In the genomic region with DNA sequence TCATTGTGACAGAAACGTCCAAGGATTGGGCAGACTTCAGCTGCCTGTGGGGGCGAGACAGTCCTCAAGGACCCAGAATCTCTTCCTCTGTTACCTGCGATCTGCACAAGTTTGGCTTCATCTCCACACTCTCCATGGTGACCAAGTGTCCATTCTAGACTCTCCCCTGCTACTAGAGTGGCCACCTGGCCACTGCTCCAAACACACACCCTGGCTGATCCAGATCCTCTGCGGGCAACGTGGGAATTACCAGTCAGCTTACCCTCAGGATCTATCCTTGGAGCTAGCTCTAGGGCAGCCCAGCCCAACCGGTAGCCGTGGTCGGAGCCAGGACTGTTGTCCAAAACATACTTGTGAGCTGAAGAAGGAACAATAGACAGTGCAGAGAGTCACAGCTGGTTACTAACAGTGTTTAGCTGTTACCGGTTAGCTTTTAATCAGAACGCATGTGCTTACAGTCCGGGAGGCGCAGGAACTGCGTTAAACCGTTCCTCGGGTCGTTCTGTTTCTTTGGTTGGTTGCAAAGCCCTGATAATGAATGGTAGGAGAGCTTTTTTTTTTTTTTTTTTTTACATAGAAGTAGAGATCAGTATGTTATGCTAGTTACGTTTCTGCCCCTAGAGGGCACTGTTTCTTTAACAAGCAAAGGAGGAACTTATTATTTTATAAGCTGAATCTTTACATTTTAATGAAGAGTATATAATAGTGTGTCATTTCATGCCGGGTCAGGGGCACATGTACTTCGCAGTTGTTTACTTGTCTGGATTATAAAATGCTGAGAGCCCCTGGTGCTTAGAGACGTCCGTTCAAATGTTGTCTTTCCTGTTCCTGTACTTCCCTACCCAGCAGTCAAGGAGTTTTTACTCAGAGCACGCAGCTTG, we compare ENCODE assay signal across 8 mouse cellular contexts. TPM values are rescaled to one million over a fixed set of nuclear protein-coding genes. Genes with fewer than 3 reads are reported as not detected.
A peak's percentile ranks its signal among the peaks of the same experiment; 100 is the strongest.
DNase-seq lines count a peak whose midpoint lies in the region; ATAC-seq and TF ChIP-seq lines count a peak whose summit lies in the region.

No protein-coding gene starts in this region.

- no peaks in the 10 kb centered on the region for H3K36me3 ChIP-seq in lung, postnatal 0 days (ENCODE audit: insufficient read depth, low read length)
- no peaks in the 10 kb centered on the region for H3K36me3 ChIP-seq in stomach, embryonic 14.5 days (ENCODE audit: control insufficient read depth, insufficient read depth, low read length)

- H3K27me3 ChIP-seq in lung, postnatal 0 days (replicated peaks; ENCODE audit: insufficient read depth, low read length) = no peaks in the 10 kb centered on the region
- H3K27me3 ChIP-seq in stomach, embryonic 14.5 days (ENCODE audit: control insufficient read depth, insufficient read depth, low read length) = no peaks in the 10 kb centered on the region

- H3K4me1 ChIP-seq in lung, postnatal 0 days (ENCODE audit: insufficient read depth, low read depth, low read length) = no peaks in the 10 kb centered on the region
- no peaks in the 10 kb centered on the region for H3K4me1 ChIP-seq in stomach, embryonic 14.5 days (ENCODE audit: control insufficient read depth, insufficient read depth, low read length)

- no peaks in the 10 kb centered on the region for H3K9me3 ChIP-seq in lung, postnatal 0 days (ENCODE audit: low read length)
- no peaks in the 10 kb centered on the region for H3K9me3 ChIP-seq in stomach, embryonic 14.5 days (ENCODE audit: control insufficient read depth, low read depth, low read length)

- peak overlapping the region; percentile 39 for H3K4me2 ChIP-seq in lung, postnatal 0 days (replicated peaks; ENCODE audit: low read depth, low read length)
- 0 out of 2 replicates have a peak overlapping the region, but pooled peaks have one; percentile 14 for H3K4me2 ChIP-seq in stomach, embryonic 14.5 days (replicated peaks; ENCODE audit: low read depth, low read length)

- no peak for TF ChIP-seq EP300 in lung, postnatal 0 days (IDR thresholded peaks at IDR 0.05)

- no peak for DNase-seq in cerebellum, adult 11 months
- peak; percentile 23 for DNase-seq in 3134 (ENCODE audit: extremely low read depth, insufficient read length, low spot score)
- peak; percentile 93 for DNase-seq in c-Kit-positive CD71-positive TER-119-negative erythroid progenitor cells, embryonic 14.5 days (ENCODE audit: low read depth)
- peak; percentile 17 for DNase-seq in gonadal fat pad, adult 2 months (ENCODE audit: low read depth)
- peak; percentile 61 for DNase-seq in kidney, postnatal 10 days
- peak; percentile 75 for DNase-seq in lung, postnatal 0 days (ENCODE audit: low spot score)

- H3K4me3 ChIP-seq in lung, postnatal 0 days (ENCODE audit: low read depth, low read length) = no peak overlapping the region
- no peak overlapping the region for H3K4me3 ChIP-seq in stomach, embryonic 14.5 days (ENCODE audit: low read depth, low read length)

- H3K27ac ChIP-seq in lung, postnatal 0 days (ENCODE audit: low read length) = no peak overlapping the region
- H3K27ac ChIP-seq in stomach, embryonic 14.5 days (ENCODE audit: low read length) = no peak overlapping the region

- TF ChIP-seq CTCF in lung, postnatal 0 days (IDR thresholded peaks at IDR 0.05) = peak; percentile 61

- 0 out of 2 replicates have a peak, but pooled peaks have one; percentile 26 for ATAC-seq in cerebellum, adult (ENCODE audit: insufficient number of reproducible peaks, low FRiP score, low TSS enrichment)
- peak; percentile 56 for ATAC-seq in lung, postnatal 0 days
- peak; percentile 18; the same call in 1 of the 2 replicates for ATAC-seq in stomach, embryonic 14.5 days (ENCODE audit: insufficient number of reproducible peaks, insufficient read depth, low FRiP score, low read depth)

- no peak overlapping the region for H3K9ac ChIP-seq in lung, postnatal 0 days (replicated peaks; ENCODE audit: low read depth)
- H3K9ac ChIP-seq in stomach, embryonic 14.5 days (replicated peaks; ENCODE audit: low read depth, low read length) = no peak overlapping the region

- 30% methylated on average over 22 of the region's 22 CpGs for WGBS in lung, postnatal 0 days
- 29% methylated on average over 22 of the region's 22 CpGs for WGBS in stomach, embryonic 14.5 days

RNA-seq across cellular contexts. Expression of gene Exoc6, which starts 52.0 kb away (rescaled TPM):
- 10.3 and 11.2 TPM in 2 replicates for polyA plus RNA-seq in gonadal fat pad, adult 2 months (2012; rRNA removed)
- polyA plus RNA-seq in lung, postnatal 0 days (2015; fragmentation: Nextera tagmentation; extraction: Ambion mirVana) = 11.3 and 11.9 TPM in 2 replicates
- polyA plus RNA-seq in stomach, embryonic 14.5 days (2014; fragmentation: Nextera tagmentation; extraction: Ambion mirVana) = 12.8 and 13.7 TPM in 2 replicates
